Mouse (Mus musculus) c-Kit-positive CD71-negative TER-119-negative erythroid progenitor cells, embryonic 14.5 days (primary cell): Measurements from ENCODE around the gene Cyp4f39.
A peak's percentile ranks its signal among the peaks of the same experiment; 100 is the strongest.
"Not testable (repeated sequence)": the region's sequence is repeated elsewhere in the genome, so short reads cannot be mapped to it uniquely, and the experiment has no call there.

Experiments used
- DNase-seq: peaks from one replicate; pipeline ENCODE4 v3.0.0-alpha.2; 2013; ENCODE audit warnings: low read depth

The Cyp4f39 gene

GRCm38 (mm10) chr17:32474954-32475560, 22.5 kb downstream of the Cyp4f39 start:
- no peak for DNase-seq

DNA sequence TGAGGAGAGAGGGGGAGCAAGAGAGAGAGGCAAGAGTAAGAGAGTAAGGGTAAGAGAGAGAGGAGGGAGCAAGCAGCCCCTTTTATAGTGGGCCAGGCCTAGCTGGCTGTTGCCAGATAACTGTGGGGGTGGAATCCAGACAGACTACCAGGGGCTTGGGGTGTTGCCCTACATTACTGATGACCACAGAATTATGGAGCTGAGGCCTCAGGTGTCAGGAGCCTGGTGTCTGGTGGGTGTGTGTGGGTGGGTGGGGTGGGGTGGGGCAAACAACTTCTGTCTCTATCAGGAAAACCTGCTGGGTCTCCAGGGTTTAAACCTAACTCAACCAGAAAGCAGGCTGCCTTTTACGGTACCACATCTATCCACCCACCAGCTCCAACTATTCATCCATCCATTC, 24.7 kb downstream of the Cyp4f39 start:
- DNase-seq, result no peak

- DNase-seq, result no peak
Observed at GRCm38 (mm10) chr17:32478727-32479126, 26.2 kb downstream of the Cyp4f39 start.

- DNase-seq, result no peak
Observed at GRCm38 (mm10) chr17:32479554-32480506, 27.3 kb downstream of the Cyp4f39 start.

- DNase-seq, result no peak
Observed at GRCm38 (mm10) chr17:32481766-32482165, 29.2 kb downstream of the Cyp4f39 start.

DNA sequence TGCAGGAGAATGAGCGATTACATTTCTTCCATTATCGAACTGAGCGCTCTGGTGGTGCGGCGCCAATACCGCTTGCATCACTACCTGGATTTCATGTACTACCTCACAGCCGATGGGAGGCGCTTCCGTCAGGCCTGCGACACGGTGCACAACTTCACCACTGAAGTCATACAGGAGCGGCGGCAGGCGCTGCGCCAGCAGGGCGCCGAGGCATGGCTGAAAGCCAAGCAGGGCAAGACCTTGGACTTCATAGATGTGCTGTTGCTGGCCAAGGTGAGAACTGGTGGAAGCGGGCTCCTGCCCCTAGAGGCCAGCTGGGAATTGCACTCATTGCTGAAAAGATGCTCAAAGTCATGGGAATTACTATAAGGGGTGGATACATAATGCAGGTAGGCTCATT, 30.7 kb downstream of the Cyp4f39 start:
- no peak for DNase-seq

- no peak for DNase-seq
Observed at GRCm38 (mm10) chr17:32492349-32492980, 39.9 kb downstream of the Cyp4f39 start.

DNA sequence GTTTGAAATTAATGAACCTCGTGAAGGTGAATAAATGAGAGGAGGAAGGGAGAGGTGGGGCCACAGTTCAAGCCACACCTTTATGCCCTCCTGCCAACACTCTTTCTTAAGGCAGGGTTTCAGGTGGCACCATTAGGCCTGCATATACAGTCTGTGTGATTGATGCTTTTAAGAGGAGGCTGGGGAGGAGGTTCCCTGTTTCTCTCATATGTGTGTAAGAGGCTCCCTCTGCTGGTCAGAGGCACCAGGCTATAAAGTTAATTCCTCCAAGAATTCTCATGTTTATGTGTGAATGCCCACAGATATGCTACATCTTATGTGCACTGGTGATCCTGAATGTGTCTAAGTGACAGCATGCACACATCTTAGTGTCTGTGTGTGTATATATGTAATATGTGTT, 42.1 kb downstream of the Cyp4f39 start:
- DNase-seq, result peak; percentile 66

DNA sequence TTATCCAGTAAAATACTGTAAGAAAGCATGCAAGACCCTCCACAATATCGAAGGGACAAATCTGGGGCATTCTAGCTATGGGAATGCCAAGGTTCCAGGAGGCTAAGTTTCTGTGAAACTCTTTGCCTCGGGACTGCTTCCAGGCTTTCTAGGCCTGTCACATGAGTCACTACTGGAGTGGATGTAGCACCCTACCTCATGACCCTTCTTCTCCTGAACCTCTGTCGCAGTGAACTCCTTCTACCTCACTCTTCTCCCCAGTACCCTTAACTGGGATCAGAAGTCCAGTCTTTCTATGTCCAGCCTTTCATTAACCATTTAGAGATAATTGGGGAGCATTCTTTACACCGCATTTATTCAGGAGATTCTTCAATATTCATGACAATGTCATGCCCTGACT, 48.0 kb downstream of the Cyp4f39 start:
- not testable (repeated sequence) for DNase-seq

GRCm38 (mm10) chr17:32501051-32501450, 48.5 kb downstream of the Cyp4f39 start:
- DNase-seq, result no peak

- DNase-seq, result no peak
Observed at GRCm38 (mm10) chr17:32503111-32503510, 50.6 kb downstream of the Cyp4f39 start.

GRCm38 (mm10) chr17:32505851-32506728, 53.6 kb downstream of the Cyp4f39 start, which contains the start of gene Cyp4f17:
Gene Cyp4f17, plus strand, starts transcription at chr17:32506050.
- no peak for DNase-seq

DNA sequence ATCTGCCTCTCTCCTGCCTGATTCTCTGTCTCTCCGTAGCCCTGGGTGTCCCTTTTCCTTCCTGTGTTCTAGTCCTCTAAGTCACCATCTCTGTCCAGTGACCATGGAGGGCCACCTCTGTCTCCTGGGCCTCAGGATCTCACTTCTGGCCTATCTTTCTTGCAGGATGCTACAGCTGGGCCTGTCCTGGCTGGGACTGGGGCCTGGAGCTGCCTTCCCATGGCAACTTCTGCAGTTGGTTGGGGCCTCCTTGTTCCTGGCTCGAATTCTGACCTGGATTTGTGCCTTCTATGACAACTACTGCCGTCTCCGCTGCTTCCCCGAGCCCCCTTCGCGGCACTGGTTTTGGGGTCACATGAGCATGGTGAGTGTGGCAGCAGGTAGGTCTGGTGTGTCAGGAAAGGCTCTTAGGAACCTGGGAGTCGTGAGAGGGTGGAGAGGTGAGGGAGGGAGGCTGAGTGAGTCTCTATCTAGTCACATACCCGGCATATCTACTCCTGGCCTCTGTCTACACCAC, 54.3 kb downstream of the Cyp4f39 start:
- no peak for DNase-seq

DNA sequence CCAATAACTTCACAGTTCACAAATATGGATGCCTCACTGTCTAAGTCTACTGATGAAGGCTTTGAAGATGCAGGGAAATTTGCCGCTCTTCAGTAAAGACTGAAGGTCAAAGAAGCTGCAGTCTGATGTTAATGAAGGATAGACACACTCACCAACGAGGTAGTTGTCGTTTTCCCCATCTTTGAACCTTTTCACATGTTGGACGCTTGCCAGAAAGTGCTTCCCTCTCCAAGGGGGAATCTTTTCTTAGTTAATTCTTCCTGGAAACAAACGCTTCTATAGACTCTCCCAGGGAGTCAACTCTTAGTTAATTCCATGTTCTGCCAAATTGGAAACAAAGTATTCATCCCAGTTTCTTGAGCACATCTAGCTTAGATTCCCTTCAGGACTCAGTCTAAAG, 63.6 kb downstream of the Cyp4f39 start:
- no peak for DNase-seq

DNA sequence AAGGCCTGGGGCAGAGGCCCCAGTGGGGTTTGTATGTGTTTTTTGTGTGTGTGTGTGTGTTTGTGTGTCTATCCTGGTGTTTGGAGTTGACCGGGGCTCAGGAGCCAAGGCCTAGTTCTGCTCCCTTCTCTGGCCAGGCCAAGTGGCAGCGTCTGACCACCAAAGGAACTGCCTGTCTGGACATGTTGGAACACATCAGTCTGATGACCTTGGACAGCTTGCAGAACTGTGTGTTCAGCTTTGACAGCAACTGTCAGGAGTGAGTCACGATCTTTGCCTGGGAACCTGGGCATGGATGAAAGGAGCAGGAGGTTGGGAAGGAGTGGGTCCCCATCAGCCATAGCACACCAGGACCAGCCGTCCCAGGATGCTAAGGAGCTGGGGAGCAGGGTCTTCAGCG, 69.5 kb downstream of the Cyp4f39 start:
- no peak for DNase-seq

DNA sequence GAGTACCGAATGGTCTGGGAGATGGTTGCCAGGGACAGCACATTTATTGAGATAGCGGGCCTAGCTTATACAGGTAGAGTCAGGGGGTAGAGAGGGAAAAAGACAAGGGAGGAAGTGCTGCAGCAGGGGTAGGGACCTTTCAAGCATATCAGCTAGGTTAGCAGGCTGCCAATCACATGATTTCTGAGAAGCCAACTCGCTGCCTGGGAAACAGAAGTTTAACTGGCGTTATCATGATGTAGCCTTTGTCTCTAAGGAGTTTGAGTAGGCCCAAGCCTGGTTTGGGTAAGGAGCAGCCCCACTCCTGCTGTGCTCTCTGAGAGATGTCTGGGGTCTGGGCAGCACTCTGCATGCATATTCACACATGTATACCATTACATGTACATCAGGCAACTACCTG, 69.9 kb downstream of the Cyp4f39 start:
- DNase-seq, result no peak

DNA sequence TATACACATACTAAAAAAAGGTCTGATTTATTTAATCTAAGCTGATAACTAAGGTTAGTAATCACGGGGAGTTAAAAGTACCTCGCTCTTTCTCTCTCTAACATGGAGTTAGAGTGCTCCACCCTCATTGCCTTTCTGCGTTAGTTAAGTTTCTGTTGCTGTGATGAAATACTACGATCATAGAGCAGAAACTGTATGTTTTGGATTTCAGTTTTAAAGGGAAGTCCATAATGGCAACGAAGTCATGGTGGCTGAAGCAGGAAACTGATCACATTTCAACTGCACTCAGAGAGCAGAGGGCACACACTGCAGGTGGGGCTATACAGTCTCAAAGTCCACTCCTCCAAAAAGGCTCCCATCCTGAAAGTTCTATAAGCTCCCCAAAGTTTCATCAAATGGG, 70.3 kb downstream of the Cyp4f39 start:
- no peak for DNase-seq

GRCm38 (mm10) chr17:32523895-32524294, 71.4 kb downstream of the Cyp4f39 start:
- DNase-seq, result no peak

DNA sequence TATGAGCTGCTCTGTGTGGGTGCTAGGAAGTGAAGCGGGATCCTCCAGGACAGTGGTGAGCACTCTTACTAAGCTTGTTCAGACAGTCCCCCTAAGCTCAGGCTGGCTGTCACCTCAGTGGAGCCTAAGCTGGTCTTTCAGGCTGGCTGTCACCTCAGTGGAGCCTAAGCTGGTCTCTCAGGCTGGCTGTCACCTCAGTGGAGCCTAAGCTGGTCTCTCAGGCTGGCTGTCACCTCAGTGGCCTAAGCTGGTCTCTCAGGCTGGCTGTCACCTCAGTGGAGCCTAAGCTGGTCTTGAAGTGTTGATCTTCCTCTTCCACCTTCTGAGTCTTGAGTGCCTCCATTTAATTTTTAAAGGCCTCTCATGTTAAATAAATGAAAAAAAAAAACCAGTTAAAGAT, 73.8 kb downstream of the Cyp4f39 start:
- DNase-seq, result not testable (repeated sequence)

GRCm38 (mm10) chr17:32527748-32528147, 75.2 kb downstream of the Cyp4f39 start:
- DNase-seq, result no peak
